Mouse (Mus musculus) ovary, postnatal 14 days (tissue): ENCODE measurements around the gene Muc3a.

Experiments
- DNase-seq: peaks from one replicate; pipeline ENCODE4 v3.0.0; 2022; ENCODE audit warnings: low spot score

Muc3a gene

DNA sequence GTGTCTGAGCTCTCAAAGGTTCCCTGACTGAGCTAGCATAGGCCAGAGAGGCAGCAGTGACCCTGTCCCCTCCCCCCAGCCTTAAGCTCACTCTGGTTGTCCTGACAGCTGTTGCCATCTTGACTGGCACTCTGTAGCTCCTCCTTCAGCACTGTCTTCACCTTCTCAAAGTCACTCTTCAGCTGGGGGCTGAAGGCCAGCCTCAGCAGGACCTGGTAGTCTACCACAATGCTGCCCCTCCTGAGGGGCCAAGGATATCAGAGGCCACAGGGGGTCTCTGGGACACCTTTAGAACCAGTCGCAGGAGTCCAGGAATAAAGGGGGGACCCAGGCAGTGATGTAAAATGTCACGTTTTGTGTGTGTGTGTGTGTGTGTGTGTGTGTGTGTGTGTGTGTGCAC lies at the start of gene Muc3a:
Muc3a (minus strand) TSS at position 101 of the 400 bp plus-strand sequence.
- no peak for DNase-seq

DNA sequence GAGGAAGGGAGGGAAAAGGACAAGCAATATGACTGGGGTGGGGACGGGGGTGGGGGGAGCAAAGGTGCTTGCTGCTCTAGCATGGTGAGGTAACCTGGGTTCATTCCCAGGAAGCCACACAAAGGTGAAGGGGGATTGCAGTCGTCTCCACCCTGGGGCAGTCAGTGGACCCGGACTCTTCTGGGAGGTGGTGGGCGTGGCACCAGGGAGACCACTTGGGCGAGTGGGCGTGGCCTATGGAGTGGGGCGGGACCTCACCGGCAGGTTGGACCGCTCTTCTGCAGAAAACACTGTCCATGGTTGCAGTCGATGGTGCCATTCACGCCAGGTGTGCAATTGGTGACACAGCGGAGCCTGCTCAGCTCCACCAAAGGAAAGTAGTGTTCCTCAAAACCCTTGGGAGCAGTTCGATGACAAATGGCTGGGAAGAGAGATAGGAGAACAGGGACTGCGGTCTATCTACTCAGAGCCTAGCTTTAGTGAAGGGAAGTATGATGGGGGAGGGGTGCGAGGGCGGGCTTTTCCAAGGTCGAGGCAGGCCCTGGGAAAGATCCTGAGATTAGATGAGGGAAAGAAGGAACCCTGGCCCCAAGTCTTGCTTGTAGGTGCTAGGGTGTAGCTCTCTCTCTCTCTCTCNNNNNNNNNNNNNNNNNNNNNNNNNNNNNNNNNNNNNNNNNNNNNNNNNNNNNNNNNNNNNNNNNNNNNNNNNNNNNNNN lies 917 bp downstream of the Muc3a start:
- no peak for DNase-seq

DNA sequence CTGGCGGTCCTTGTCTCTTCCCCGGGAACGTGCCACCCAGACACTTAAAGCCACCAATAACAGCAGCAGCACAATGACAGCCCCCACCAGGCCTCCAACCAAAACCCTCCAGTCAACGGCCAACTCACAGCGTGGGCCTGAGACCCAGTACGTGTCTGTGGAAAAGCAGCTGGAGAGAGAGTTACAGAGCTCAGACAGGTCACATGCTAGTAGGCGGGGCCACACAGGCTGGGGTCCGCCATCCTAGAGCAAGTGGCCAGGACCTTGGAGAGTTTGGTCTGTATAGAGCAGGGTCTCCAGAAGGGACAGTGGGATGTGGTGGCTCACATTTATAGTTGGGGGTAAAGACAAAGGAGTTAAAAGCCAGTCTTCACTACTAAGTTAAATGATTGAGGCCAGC lies 1.5 kb downstream of the Muc3a start:
- DNase-seq: no peak

DNA sequence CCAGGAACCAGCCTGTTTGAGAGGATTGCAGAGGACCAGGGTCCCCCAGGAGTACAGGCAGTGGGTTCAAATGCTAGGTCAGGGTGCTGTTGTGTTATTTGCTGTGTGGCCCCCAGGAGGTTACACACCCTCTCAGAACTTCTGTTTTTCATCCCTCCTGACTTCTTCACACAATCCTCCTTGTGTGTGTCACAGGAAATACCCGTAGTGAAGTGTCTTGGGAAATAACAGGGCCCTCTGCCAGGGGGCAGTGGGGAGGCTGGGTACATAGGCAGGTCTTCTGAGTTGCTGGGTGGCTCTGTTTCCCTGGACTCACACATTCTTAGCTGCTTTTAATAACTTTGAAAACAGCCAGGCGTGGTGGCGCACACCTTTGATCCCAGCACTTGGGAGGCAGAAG lies 6.9 kb downstream of the Muc3a start:
- DNase-seq: no peak

DNA sequence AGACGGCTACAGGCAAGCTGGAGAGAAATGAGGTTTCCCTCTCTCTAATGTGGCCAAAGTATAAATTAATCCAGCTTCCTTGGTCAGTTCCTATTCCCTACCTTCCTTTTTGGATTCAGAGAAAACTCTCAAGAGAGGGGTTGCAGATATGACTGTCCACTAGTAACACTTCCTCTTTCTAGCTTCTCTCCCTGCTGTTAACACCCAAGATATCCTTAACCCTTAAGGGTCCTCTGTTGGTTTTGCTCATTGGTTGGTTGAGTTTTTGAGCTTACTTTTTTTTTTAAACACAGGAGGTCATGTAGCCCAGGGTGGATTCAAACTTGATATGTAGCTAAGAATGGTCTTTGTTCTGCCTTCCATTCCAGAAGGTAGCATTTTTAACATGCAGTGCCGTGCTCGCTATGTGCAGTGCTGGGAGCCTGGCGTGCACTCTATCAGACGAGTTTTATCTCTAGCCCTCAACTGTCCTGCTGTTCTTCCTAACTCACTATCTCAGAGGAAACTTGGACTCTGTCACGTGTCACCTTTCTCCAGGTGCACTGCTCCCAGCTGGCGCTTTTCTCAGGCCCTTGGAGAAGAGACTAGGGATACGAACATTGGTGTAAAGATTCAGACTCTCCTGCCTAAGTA lies 17.6 kb downstream of the Muc3a start:
- no peak for DNase-seq

DNA sequence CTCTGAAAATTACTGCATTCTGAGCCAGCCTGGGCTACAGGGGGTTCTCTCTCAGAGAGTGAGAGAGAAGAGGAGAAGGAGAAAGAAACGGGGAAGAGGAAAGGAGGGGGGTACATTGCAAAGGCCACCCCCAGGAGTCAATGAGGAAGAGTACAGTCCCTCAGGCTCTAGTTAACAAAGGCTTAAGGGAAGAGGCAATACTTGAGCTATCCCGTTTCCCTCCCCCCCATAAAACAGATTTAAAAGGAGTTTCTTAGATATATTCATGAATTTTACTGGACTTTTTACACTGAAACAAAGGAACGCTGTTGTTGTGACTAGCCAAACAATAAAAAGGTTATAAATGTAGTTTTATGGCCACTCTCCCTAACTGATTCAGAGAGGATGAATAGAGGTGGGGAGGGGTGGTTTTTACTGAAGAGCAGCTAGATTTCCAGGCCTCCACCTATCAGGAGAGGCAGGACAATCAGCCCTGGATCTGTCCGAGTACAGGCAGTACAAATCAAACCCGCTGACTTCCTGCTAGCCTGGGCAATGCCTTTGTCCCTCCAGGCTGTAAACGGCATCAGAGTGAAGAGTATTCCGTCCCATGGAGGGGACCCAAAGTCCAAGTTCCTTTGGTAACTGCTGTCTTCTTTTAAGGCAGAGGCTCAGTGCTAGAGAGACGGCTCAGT lies 18.8 kb downstream of the Muc3a start:
- DNase-seq: no peak

DNA sequence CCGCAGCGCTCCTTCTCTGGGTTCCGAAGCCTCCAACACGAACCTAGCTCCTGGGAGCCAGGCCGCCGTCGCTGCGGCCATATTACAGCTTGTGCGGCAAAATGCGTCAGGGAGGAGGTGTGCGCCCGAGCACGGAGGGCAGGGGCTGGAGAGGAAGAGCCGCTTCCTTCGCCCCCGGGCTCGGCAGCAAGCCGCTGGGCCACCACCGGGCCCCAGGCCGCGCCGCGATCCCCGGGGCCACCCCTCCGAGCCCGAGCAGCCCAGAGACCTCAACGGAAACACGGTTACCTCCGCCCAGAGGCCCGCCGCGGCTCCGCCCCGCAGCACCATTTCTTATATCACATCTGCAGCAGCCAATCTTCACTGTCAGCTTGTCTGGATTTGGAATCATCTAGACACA lies 22.9 kb downstream of the Muc3a start:
- DNase-seq: no peak

DNA sequence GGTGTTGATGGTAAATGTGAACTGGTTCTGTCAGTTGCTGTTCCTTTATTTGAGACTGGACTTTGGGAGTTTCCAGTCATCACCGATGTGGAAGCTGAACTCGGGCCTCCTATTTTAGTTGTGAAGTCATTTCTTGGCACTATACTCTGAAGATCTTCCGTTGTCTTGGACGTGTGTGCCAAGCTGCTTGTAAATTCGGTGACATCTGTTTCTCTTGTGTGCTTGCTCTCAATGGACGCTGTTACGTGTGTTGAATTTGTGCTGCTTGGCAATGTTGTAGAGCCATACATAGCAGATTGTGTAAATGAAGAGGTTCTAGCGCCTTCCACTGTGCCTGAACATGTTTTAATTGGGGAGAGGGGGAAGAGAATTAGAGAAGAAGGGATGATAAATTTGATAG lies 26.8 kb downstream of the Muc3a start:
- no peak for DNase-seq

DNA sequence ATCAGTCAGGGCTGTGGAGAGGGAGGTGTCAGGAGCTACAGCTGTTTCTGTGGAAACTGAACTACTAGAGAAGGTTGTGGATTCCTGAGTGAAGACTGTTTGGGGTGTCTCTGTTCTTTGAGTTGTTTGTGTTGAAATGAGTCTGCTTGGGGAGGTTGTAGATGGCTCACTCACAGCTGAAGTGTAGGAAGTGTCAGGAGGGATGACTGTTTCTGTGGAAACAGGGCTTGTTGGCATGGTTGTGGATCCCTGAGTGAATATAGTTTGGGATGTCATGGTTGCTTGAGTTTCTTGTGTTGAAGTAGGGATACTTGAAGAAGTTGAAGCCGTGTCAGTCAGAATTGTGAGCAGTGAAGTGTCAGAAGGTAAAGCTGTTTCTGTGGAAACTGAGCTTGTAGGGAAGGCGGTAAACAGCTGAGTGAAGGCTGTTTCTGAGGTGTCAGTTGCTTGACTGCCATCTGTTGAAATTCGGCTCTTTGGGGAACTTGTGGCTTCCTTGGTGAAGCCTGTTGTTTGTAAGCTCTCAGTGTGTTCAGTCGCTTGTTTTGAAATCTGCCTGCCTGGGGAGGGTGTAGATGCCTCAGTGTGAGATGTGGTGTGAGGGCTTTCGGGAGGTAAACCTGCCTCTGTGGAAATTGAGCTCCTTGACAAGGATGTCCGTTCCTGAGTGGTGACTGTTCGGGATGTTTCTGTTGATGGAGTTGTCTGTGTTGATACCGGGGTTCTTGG lies 32.4 kb downstream of the Muc3a start:
- no peak for DNase-seq

DNA sequence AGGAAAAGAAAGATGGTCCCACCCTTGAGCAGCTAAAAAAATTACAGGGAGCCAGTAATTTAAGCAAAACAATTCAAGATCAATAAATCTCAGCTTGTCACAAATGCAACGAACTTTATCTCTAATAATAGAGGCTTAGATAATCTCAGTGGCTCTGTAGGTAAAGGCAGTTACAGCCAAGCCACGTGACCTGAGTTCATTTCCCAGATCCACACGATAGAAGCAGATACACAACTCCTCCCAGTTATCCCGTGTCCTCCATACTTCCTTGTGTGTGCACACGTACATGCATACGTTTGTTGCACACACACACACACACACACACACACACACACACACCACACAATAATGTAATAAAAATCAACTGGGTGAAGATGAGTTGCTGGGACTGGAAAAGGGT lies 38.2 kb downstream of the Muc3a start:
- DNase-seq: no peak

DNA sequence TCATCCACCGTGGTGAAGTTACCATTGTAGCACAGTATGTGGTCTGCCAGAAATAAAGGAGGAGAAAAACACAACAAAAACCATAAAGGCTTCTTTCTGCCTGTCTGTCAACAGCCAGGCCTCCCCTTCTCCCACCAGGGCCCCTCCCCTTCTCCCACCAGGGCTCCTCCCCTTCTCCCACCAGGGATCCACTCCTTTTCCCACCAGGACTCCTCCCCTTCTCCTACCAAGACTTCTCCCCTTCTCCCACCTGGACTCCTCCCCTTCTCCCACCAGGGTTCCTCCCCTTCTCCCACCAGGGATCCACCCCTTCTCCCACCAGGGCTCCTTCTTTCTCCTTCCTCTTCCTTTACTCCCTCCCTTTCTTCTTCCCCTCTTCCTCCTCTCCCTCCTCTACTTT lies 39.6 kb downstream of the Muc3a start:
- DNase-seq: no peak

DNA sequence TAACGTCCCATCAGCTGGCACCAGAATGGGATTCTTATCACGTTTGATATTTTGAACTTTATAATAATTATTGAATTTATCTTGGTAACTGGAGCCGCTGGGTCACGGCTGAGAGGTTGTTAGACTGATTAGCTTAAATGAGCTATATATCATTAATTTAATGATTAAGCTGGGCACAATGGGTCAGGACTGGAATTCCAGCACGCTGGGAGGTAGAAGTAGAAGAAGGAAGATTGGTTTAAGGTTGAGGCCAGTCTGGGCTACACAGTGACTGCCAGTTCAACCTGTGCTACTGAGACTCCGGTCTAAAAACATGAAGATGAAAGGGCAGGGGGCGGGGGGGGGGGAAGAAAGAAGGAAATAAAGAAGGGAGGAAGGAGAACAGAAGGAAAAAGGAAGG lies 40.7 kb downstream of the Muc3a start:
- DNase-seq: no peak

DNA sequence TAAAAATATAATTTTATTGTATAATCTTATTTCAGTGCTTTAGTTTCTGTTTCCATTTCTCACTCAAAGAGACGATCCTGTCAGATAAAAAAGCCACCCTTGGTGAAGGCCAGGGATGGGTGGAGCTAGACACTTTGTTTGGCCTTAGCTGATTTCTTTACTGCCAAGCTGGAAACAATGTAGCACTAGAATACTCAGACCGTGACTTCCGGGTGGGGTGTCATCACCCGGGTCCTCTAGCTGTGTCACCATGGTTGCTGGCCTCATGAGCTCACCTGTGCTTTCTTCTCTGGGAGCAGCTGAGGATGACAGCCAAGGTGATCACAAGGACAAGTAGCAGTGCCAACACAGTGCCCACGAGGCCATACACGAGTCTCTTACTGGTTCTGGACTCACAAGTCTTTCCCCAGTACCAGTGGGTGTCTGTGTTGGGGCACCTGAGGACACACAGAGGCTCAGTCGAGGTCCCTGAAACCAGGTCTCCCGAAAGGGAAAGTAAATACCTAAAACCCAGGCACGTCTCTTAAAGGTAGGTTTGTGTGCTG lies 41.3 kb downstream of the Muc3a start:
- no peak for DNase-seq

DNA sequence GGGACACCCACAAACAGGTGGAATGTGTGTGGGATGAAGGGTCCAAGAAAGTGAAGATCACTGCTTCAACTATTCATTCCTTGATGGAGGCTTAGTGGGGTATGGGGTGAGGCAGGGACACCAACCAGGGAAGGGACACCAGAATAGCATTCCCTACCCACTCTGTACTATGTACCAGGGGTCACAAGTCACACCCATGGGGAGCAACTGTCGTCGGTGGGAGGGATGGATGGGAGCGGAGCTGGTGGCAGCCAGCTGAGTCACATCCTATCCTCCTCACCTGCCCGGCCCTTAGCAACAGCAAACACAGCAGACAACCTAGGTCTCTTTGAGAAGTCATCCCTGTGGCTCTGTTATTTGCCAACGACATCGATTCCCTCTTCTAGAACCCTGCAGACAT lies 44.6 kb downstream of the Muc3a start:
- no peak for DNase-seq

DNA sequence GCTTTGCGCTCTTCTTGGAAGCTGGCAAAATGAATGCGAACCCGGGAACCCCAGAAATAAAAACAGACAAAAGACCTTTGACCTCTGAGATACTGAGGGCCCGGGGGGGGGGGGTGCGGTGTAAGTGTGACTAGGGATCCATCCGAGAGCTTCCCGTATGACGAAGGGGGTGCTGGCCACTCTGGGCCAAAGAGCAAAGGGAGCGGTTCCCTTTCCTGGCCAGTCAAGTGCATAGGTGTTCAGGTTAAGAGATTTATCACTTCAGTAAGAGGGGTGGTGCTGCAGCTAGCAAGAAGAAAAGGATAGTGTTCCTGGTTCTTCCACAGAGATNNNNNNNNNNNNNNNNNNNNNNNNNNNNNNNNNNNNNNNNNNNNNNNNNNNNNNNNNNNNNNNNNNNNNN lies 46.2 kb downstream of the Muc3a start:
- no peak for DNase-seq

DNA sequence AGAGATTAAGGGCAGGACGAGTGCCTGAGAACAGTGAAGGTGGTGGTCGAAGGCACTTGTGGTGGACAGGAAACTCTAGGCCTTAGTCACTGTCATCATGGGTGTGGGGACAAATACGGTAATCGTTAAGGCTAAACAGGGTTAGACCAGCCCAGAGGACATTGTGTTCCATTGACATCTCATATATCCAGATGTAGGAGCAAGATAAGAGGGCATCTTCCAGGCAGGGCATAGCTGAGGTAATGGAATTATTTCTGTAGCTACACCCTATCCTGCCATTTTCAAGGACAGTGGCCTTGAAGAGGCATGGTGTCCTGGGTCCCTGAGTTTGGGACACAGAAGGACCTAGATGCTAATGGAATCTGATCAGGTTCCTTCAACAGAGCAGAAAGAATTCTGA lies 50.3 kb downstream of the Muc3a start:
- DNase-seq: no peak

DNA sequence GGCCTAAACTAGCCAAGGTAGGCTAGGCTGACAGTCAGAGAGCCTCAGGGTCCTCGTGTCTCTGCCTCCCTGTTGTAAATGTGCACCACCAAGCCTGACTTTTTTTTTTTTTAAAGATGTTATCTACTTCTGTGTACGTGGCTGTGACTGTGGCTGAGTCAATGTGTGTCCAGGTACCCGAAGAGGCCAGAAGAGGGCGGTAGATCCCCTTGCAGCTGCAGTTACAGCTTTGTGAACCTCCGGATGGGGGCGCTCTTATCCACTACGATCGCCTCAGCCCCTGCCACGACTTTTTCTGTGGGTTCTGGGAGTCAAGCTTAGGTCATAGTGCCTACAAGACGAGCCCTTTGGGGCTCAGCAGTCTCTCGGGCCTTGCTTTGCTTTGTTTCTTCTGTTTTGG lies 52.7 kb downstream of the Muc3a start:
- DNase-seq: peak; percentile 15
